Mouse (Mus musculus) lung, postnatal 14 days (tissue): ENCODE measurements around the gene Slc20a1.

ENCODE experiments used
- DNase-seq: peaks from one replicate; pipeline ENCODE4 v3.0.0; 2021

The Slc20a1 gene

GRCm38 (mm10) chr2:129192392-129193150 lies 6.0 kb upstream of the Slc20a1 start:
- DNase-seq: no peak

GRCm38 (mm10) chr2:129196317-129196716 lies 2.2 kb upstream of the Slc20a1 start:
- no peak for DNase-seq

GRCm38 (mm10) chr2:129197197-129197596 lies 1.4 kb upstream of the Slc20a1 start:
- no peak for DNase-seq

- DNase-seq: no peak
Observed at GRCm38 (mm10) chr2:129197843-129198435, 625 bp upstream of the Slc20a1 start.

- no peak for DNase-seq
Observed at GRCm38 (mm10) chr2:129199328-129200085, 943 bp downstream of the Slc20a1 start.

GRCm38 (mm10) chr2:129205000-129205399 lies 6.4 kb downstream of the Slc20a1 start:
- DNase-seq: no peak

- DNase-seq: no peak
Observed at GRCm38 (mm10) chr2:129206824-129207223, 8.3 kb downstream of the Slc20a1 start.

GRCm38 (mm10) chr2:129208181-129208746 lies 9.7 kb downstream of the Slc20a1 start:
- DNase-seq: no peak

- DNase-seq: peak; percentile 21
Observed at GRCm38 (mm10) chr2:129210089-129210749, 11.7 kb downstream of the Slc20a1 start.

- no peak for DNase-seq
Observed at GRCm38 (mm10) chr2:129211255-129211654, 12.7 kb downstream of the Slc20a1 start.

GRCm38 (mm10) chr2:129211957-129212356 lies 13.4 kb downstream of the Slc20a1 start:
- DNase-seq: no peak

GRCm38 (mm10) chr2:129212566-129212965 lies 14.0 kb downstream of the Slc20a1 start:
- no peak for DNase-seq

- DNase-seq: no peak
Observed at GRCm38 (mm10) chr2:129214774-129215173, 16.2 kb downstream of the Slc20a1 start.

GRCm38 (mm10) chr2:129217612-129218185 lies 19.1 kb downstream of the Slc20a1 start:
- no peak for DNase-seq

GRCm38 (mm10) chr2:129218537-129219105 lies 20.1 kb downstream of the Slc20a1 start:
- no peak for DNase-seq

- no peak for DNase-seq
Observed at GRCm38 (mm10) chr2:129221097-129221632, 22.6 kb downstream of the Slc20a1 start.

GRCm38 (mm10) chr2:129224178-129224577 lies 25.6 kb downstream of the Slc20a1 start:
- no peak for DNase-seq

GRCm38 (mm10) chr2:129225251-129225819 lies 26.8 kb downstream of the Slc20a1 start:
- DNase-seq: no peak

GRCm38 (mm10) chr2:129226296-129226851 lies 27.8 kb downstream of the Slc20a1 start:
- no peak for DNase-seq

- DNase-seq: no peak
Observed at GRCm38 (mm10) chr2:129227011-129227529, 28.5 kb downstream of the Slc20a1 start.

GRCm38 (mm10) chr2:129227709-129228108 lies 29.1 kb downstream of the Slc20a1 start:
- DNase-seq: no peak
